Mouse (Mus musculus): ENCODE measurements around the gene Fmo3. TPM values are rescaled to one million over a fixed set of nuclear protein-coding genes. Genes with fewer than 3 reads are reported as not detected.

The Fmo3 gene
- polyA plus RNA-seq, 1 experiment from 2014 or later, result not detected

- Histone ChIP-seq H3K36me3 (no peaks in the 10 kb centered on the region), H3K27me3 (replicated peaks) (no peaks in the 10 kb centered on the region), H3K4me3 (no peak overlapping the region), H3K4me2 (no peak overlapping the region), H3K9ac (no peak overlapping the region), H3K27ac (ENCODE audit: poor library complexity, severe bottlenecking) (no peak overlapping the region), H3K9me3 (replicated peaks) (no peaks in the 10 kb centered on the region), H3K4me1 (replicated peaks) (no peaks in the 10 kb centered on the region)
- ATAC-seq (ENCODE audit: insufficient number of reproducible peaks, low FRiP score), result no peak
- 78% methylated on average over 3 of the region's 3 CpGs for WGBS
Measured at GRCm38 (mm10) chr1:162929146-162929545, 55.2 kb downstream of the Fmo3 start.

- no peaks in the 10 kb centered on the region for H3K4me1 ChIP-seq (replicated peaks)
- 80% methylated on average over 1 of the region's 1 CpGs for WGBS
- no peaks in the 10 kb centered on the region for H3K27me3 ChIP-seq (replicated peaks)
- no peaks in the 10 kb centered on the region for H3K36me3 ChIP-seq
- no peak overlapping the region for H3K4me3 ChIP-seq
- no peak overlapping the region for H3K9ac ChIP-seq
- H3K9me3 ChIP-seq (replicated peaks), result no peaks in the 10 kb centered on the region
- ATAC-seq (ENCODE audit: insufficient number of reproducible peaks, low FRiP score), result no peak
- H3K4me2 ChIP-seq, result no peak overlapping the region
- no peak overlapping the region for H3K27ac ChIP-seq (ENCODE audit: poor library complexity, severe bottlenecking)
Measured at GRCm38 (mm10) chr1:162925121-162925520, 59.2 kb downstream of the Fmo3 start.

- no peak overlapping the region for H3K27ac ChIP-seq (ENCODE audit: poor library complexity, severe bottlenecking)
- no peak overlapping the region for H3K4me2 ChIP-seq
- H3K4me1 ChIP-seq (replicated peaks), result no peaks in the 10 kb centered on the region
- WGBS, result 65% methylated on average over 8 of the region's 8 CpGs
- no peaks in the 10 kb centered on the region for H3K9me3 ChIP-seq (replicated peaks)
- no peak for ATAC-seq (ENCODE audit: insufficient number of reproducible peaks, low FRiP score)
- H3K9ac ChIP-seq, result no peak overlapping the region
- H3K27me3 ChIP-seq (replicated peaks), result no peaks in the 10 kb centered on the region
- no peaks in the 10 kb centered on the region for H3K36me3 ChIP-seq
- H3K4me3 ChIP-seq, result no peak overlapping the region
Measured at GRCm38 (mm10) chr1:162916661-162917060, 67.7 kb downstream of the Fmo3 start.

DNA sequence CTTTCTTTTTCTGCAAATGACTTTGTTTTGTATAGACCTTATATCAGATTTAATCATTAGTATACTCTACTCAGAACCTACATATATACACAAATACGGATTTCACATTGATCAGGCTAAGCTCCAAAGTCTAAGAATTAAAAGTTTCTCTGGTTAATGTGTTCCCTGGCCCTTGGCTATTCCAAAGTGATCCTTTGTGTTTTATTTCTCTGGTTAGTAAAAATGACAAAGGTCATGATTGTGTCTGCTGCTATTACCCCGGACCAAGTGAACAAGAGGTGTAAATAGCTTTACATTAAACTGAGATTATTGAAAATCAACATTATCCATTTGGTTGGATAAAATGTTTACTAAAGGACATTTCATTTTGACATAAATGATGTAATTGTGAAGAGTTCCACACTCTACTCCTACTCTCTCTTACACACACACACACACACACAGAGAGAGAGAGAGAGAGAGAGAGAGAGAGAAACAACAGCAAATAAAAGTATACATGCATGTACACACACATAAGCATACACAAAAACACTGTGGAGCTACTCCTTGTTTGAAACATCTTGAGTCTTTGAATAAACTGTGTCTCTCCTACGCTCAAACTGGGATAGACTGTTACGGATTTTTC, 69.3 kb downstream of the Fmo3 start:
- H3K4me2 ChIP-seq, result no peak overlapping the region
- no peaks in the 10 kb centered on the region for H3K36me3 ChIP-seq
- ATAC-seq (ENCODE audit: insufficient number of reproducible peaks, low FRiP score), result no peak
- H3K9me3 ChIP-seq (replicated peaks), result no peaks in the 10 kb centered on the region
- WGBS, result 79% methylated on average over 4 of the region's 4 CpGs
- H3K27ac ChIP-seq (ENCODE audit: poor library complexity, severe bottlenecking), result no peak overlapping the region
- no peaks in the 10 kb centered on the region for H3K27me3 ChIP-seq (replicated peaks)
- no peak overlapping the region for H3K9ac ChIP-seq
- no peaks in the 10 kb centered on the region for H3K4me1 ChIP-seq (replicated peaks)
- H3K4me3 ChIP-seq, result no peak overlapping the region

- H3K4me2 ChIP-seq, result no peak overlapping the region
- H3K36me3 ChIP-seq, result no peaks in the 10 kb centered on the region
- ATAC-seq (ENCODE audit: insufficient number of reproducible peaks, low FRiP score), result no peak
- H3K27ac ChIP-seq (ENCODE audit: poor library complexity, severe bottlenecking), result no peak overlapping the region
- H3K27me3 ChIP-seq (replicated peaks), result no peaks in the 10 kb centered on the region
- no peaks in the 10 kb centered on the region for H3K4me1 ChIP-seq (replicated peaks)
- H3K9me3 ChIP-seq (replicated peaks), result no peaks in the 10 kb centered on the region
- no peak overlapping the region for H3K4me3 ChIP-seq
- no peak overlapping the region for H3K9ac ChIP-seq
Measured at GRCm38 (mm10) chr1:162912085-162912484, 72.2 kb downstream of the Fmo3 start.

Other genes starting within 250 kb of the Fmo3 start
- gene Prrc2c, start 244.0 kb downstream of the Fmo3 start, polyA plus RNA-seq (2016; fragmentation: Nextera tagmentation; extraction: Ambion mirVana), result 90.9 and 96.7 TPM in 2 replicates
- not detected in 2 replicates for gene Fmo4, start 170.6 kb downstream of the Fmo3 start, polyA plus RNA-seq (2016; fragmentation: Nextera tagmentation; extraction: Ambion mirVana)
- gene Fmo1, start 117.9 kb downstream of the Fmo3 start, polyA plus RNA-seq (2016; fragmentation: Nextera tagmentation; extraction: Ambion mirVana), result 2.2 and 2.8 TPM in 2 replicates
- 1.4 and 1.6 TPM in 2 replicates for gene Fmo2, start 85.8 kb downstream of the Fmo3 start, polyA plus RNA-seq (2016; fragmentation: Nextera tagmentation; extraction: Ambion mirVana)
- not detected in 2 replicates for gene Fmo6, start 47.0 kb downstream of the Fmo3 start, polyA plus RNA-seq (2016; fragmentation: Nextera tagmentation; extraction: Ambion mirVana)
- gene Mroh9, start 101.1 kb upstream of the Fmo3 start, polyA plus RNA-seq (2016; fragmentation: Nextera tagmentation; extraction: Ambion mirVana), result not detected in 2 replicates

Measured in heart, embryonic 12.5 days (tissue).